Mouse (Mus musculus) embryonic facial prominence, embryonic 13.5 days (tissue): ENCODE results near the gene Mamdc2. TPM values are rescaled to one million over a fixed set of nuclear protein-coding genes. Genes with fewer than 3 reads are reported as not detected.

Source experiments
- ATAC-seq: fragments of 200-750 bp; cut with Nextera tagmentation; 2 replicates; pipeline ENCODE4 v1.8.0; 2017; ENCODE audit warnings: low read depth; ENCODE audit not compliant: insufficient number of reproducible peaks, insufficient read depth, low FRiP score, low TSS enrichment
- H3K27ac ChIP-seq: fragments of 300-500 bp; sonication (generic); 2 replicates; pipeline ENCODE4 v1.5.1; 2015; ENCODE audit warnings: moderate library complexity, mild to moderate bottlenecking, inconsistent platforms
- H3K27me3 ChIP-seq: fragments of 300-500 bp; sonication (generic); 2 replicates; pipeline ENCODE4 v1.6.1; 2015; ENCODE audit warnings: mild to moderate bottlenecking, inconsistent platforms
- H3K36me3 ChIP-seq: fragments of 300-500 bp; sonication (generic); 2 replicates; pipeline ENCODE4 v1.6.1; 2015; ENCODE audit warnings: mild to moderate bottlenecking, inconsistent platforms
- H3K4me1 ChIP-seq: fragments of 300-500 bp; sonication (generic); 2 replicates; pipeline ENCODE4 v1.6.1; 2015; ENCODE audit warnings: inconsistent platforms
- H3K4me2 ChIP-seq: fragments of 300-500 bp; sonication (generic); 2 replicates; pipeline ENCODE4 v1.6.1; 2015; ENCODE audit warnings: moderate library complexity, mild to moderate bottlenecking, inconsistent platforms
- H3K4me3 ChIP-seq: fragments of 300-500 bp; sonication (generic); 2 replicates; pipeline ENCODE4 v1.5.1; 2015; ENCODE audit warnings: mild to moderate bottlenecking, inconsistent platforms
- H3K9ac ChIP-seq: fragments of 300-500 bp; sonication (generic); 2 replicates; pipeline ENCODE4 v1.6.1; 2015; ENCODE audit warnings: mild to moderate bottlenecking, inconsistent platforms
- H3K9me3 ChIP-seq: fragments of 300-500 bp; sonication (generic); 2 replicates; pipeline ENCODE4 v1.6.1; 2016; ENCODE audit warnings: inconsistent platforms
- WGBS: fragments of 180-500 bp; shearing (Covaris S2); methylation state at CpG from one replicate; pipeline ENCODE4 v1.1.7; 2015; ENCODE audit warnings: mixed read lengths; 5-methylcytosine and 5-hydroxymethylcytosine counted together
- polyA plus RNA-seq: library from polyadenylated mRNA; unstranded; fragments of >200 nt; fragmentation: Nextera tagmentation; extraction: Ambion mirVana; gene quantifications from 2 replicates; pipeline ENCODE4 v1.2.1, GENCODE M21; 2015

Mamdc2 gene
- polyA plus RNA-seq, 1 experiment from 2014 or later: 1.0 TPM

DNA sequence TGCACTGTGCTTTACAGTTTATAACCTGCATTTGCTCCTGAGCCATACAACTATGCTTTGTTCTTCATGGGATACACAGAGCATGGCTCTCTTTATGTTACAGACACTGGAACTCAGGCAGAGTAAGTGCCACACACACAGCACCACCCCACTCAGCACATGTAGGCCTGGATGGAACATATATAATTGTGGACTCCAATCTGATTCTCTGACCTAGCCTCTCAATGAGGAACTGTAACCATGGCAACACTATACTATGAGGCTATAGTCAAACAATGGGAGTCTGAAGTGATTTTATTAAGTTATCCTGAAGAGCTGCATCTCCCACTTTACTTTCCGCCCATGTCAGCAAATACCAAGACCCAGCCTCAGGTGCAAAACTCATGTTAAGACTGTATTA lies 30.6 kb downstream of the Mamdc2 start:
- Histone ChIP-seq H3K27ac (no peak overlapping the region), H3K27me3 (0 out of 2 replicates have a peak, but pooled peaks cover 3% of the 10 kb centered on the region), H3K4me2 (no peak overlapping the region), H3K4me1 (0 out of 2 replicates have a peak, but pooled peaks cover 3% of the 10 kb centered on the region), H3K9ac (no peak overlapping the region), H3K9me3 (no peaks in the 10 kb centered on the region), H3K36me3 (no peaks in the 10 kb centered on the region), H3K4me3 (no peak overlapping the region)
- 85% methylated on average over 1 of the region's 1 CpGs for WGBS
- no peak for ATAC-seq

DNA sequence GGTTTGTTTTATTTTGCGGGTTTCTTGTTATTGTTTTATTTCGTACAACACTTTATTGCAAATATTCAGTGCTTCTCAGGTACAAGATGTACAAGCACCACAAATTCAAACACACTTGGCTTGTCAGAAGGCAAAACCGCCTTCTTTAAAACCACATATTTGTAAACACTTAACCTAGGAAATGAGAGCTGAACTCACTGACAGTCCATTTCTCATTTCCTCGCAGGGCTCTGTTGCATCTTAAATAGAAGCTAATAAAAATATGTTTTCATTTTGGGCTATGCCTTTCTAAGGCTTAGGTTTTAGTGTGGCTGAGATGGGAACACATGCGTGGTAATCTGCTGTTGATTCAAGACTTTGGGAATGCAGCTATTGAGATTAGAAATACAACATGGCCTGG lies 37.4 kb downstream of the Mamdc2 start:
- WGBS: 81% methylated on average over 5 of the region's 5 CpGs
- Histone ChIP-seq H3K4me2 (no peak overlapping the region), H3K27me3 (0 out of 2 replicates have a peak, but pooled peaks cover 3% of the 10 kb centered on the region), H3K9me3 (no peaks in the 10 kb centered on the region), H3K4me1 (0 out of 2 replicates have a peak, but pooled peaks cover 2% of the 10 kb centered on the region), H3K36me3 (no peaks in the 10 kb centered on the region), H3K4me3 (no peak overlapping the region), H3K27ac (no peak overlapping the region), H3K9ac (no peak overlapping the region)
- ATAC-seq: no peak

DNA sequence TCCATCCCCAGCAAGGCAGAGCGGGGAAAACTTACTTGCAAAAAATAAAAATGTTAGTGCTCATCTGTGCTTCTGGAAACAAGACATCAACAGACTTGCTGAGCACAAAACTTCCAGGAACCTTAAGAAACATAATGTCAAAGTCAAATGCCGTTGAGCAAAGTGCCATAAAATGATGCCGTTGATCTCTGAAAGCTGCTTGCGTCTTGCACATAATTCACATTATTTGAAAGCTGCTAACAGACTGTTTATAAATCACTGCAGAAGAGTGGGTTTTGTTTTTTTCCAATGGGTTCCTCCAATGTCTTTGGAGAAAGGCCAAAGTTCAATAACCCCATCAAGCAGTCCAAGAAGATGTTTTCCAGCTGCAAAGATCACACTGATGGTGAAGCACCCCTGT lies 37.9 kb downstream of the Mamdc2 start:
- no peaks in the 10 kb centered on the region for H3K9me3 ChIP-seq
- H3K4me2 ChIP-seq: no peak overlapping the region
- no peaks in the 10 kb centered on the region for H3K4me1 ChIP-seq
- H3K4me3 ChIP-seq: no peak overlapping the region
- no peak for ATAC-seq
- WGBS: 84% methylated on average over 4 of the region's 4 CpGs
- no peaks in the 10 kb centered on the region for H3K36me3 ChIP-seq
- no peak overlapping the region for H3K27ac ChIP-seq
- no peak overlapping the region for H3K9ac ChIP-seq
- H3K27me3 ChIP-seq: 0 out of 2 replicates have a peak, but pooled peaks cover 3% of the 10 kb centered on the region

DNA sequence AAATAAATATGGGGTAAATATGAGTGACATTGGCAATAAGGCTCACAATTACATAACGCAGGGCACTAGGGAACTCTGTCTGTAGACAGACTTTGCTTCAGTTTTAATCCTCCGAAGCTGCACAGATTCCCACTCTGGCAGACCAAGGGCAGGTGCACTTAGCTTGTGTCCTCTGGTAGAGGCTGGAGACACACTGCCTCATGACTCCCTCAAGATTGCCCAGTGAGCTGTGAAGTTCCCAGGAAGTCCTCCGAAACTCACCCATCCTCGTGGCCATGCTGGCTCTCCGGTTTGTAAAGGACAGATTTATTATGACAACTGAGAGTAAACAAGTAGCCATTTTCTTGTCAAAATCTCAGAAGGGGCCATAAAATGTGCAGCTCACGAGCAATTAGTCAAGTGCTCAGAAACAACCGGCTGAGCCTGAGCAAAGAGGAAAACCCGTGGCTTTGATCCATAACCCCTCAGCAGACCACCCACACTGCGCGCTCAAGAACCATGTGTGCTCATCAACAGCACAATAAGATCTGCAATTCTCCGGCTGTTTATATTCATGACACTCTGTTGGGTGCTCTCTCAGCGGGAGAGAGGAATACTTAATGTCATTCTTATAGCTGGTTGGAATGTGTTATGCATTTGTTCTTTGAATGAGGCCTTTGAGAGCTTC lies 46.6 kb downstream of the Mamdc2 start:
- Histone ChIP-seq H3K27ac (no peak overlapping the region), H3K4me1 (no peaks in the 10 kb centered on the region), H3K9me3 (no peaks in the 10 kb centered on the region), H3K27me3 (no peaks in the 10 kb centered on the region), H3K4me2 (no peak overlapping the region), H3K9ac (no peak overlapping the region), H3K36me3 (no peaks in the 10 kb centered on the region), H3K4me3 (no peak overlapping the region)
- WGBS: 54% methylated on average over 12 of the region's 12 CpGs
- ATAC-seq: no peak

DNA sequence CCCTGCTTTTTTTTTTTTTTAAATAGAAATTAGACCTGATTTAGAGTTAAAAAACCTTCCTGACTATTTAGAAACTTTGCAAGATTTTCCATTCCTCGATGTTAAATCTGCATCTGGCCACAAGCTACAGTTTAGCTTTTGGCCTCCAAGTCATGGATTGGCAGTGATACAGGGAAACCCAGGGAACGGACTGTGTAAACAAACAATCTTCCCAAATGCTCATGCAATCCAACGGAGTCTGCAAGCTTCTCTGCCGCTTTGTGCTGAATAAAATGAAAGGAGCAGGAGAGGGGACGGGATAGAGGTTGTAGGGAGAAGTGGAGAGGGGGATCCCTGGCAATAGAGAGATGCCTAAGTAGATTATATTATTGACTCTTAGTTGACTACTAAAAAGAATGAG lies 47.8 kb downstream of the Mamdc2 start:
- 65% methylated on average over 5 of the region's 5 CpGs for WGBS
- no peaks in the 10 kb centered on the region for H3K36me3 ChIP-seq
- no peak overlapping the region for H3K9ac ChIP-seq
- H3K27ac ChIP-seq: no peak overlapping the region
- H3K4me3 ChIP-seq: no peak overlapping the region
- ATAC-seq: no peak
- no peaks in the 10 kb centered on the region for H3K4me1 ChIP-seq
- H3K4me2 ChIP-seq: no peak overlapping the region
- no peaks in the 10 kb centered on the region for H3K27me3 ChIP-seq
- H3K9me3 ChIP-seq: no peaks in the 10 kb centered on the region

DNA sequence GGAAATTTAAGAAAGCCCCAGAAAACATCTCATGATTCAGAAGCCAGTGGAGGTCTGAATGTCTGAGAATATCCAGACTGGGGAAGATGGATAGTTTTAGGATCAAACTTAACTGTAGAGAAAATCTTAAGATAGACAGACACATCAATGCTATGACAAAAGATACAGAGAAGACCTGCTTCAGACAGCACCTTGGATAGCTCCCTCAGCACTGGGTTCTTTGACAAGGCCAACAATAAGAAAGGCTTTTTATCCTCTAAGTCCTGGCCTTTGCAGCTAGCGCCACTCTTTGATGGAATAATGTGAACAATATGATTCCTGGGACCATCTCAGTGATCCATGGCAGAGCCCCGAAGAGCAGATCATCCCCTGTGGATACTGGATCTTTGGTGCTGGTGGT lies 52.3 kb downstream of the Mamdc2 start:
- Histone ChIP-seq H3K4me1 (no peaks in the 10 kb centered on the region), H3K36me3 (no peaks in the 10 kb centered on the region), H3K27me3 (no peaks in the 10 kb centered on the region), H3K9ac (no peak overlapping the region), H3K4me3 (no peak overlapping the region), H3K9me3 (no peaks in the 10 kb centered on the region), H3K27ac (no peak overlapping the region), H3K4me2 (no peak overlapping the region)
- WGBS: 41% methylated on average over 2 of the region's 2 CpGs
- ATAC-seq: no peak

DNA sequence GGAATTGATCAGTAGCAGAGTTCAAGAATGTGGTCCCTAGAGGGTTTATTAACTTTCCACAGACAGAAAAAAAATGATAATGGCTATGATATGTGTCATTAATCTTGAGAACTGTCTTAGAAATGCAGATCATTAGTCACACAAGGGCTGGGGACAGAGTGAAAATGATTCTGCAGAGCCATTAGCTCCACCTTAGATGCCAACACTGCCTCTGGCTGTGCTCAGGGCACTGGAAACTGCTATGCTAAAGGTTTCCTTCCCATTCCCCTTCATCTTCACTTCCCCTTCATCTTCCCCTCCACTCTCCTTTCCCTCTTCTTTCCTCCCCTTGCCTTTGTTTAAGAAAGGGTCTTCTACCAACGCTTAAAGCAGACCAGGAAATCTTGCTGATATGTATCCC lies 53.6 kb downstream of the Mamdc2 start:
- H3K27me3 ChIP-seq: no peaks in the 10 kb centered on the region
- H3K4me1 ChIP-seq: no peaks in the 10 kb centered on the region
- H3K9ac ChIP-seq: no peak overlapping the region
- no peak overlapping the region for H3K27ac ChIP-seq
- no peak for ATAC-seq
- H3K4me3 ChIP-seq: no peak overlapping the region
- H3K4me2 ChIP-seq: no peak overlapping the region
- no peaks in the 10 kb centered on the region for H3K9me3 ChIP-seq
- WGBS: 73% methylated on average over 1 of the region's 1 CpGs
- no peaks in the 10 kb centered on the region for H3K36me3 ChIP-seq

DNA sequence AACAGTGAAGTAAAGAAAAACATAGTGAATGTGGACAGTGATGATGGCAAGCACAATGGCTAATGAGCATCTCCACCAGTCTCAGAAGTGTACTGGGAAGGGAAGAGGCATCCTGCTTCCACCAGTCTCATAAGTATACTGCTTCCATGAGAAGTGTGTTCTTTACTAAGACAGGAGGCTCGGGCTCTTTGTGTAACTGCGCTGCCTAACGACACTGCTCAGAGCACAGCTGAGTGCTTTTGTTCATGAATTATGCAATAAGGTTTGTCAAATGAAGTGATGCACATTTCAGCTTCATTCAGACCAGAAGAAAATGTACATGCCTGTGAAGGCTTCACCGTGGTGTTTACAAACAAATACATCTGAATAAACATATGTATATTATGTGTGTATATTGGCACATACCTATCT lies 59.4 kb downstream of the Mamdc2 start:
- ATAC-seq: no peak
- Histone ChIP-seq H3K27me3 (no peaks in the 10 kb centered on the region), H3K4me2 (no peak overlapping the region), H3K36me3 (no peaks in the 10 kb centered on the region), H3K9me3 (no peaks in the 10 kb centered on the region), H3K4me3 (no peak overlapping the region), H3K27ac (no peak overlapping the region), H3K9ac (no peak overlapping the region), H3K4me1 (0 out of 2 replicates have a peak, but pooled peaks cover 4% of the 10 kb centered on the region)
- 75% methylated on average over 4 of the region's 4 CpGs for whole genome bisulfite sequencing

DNA sequence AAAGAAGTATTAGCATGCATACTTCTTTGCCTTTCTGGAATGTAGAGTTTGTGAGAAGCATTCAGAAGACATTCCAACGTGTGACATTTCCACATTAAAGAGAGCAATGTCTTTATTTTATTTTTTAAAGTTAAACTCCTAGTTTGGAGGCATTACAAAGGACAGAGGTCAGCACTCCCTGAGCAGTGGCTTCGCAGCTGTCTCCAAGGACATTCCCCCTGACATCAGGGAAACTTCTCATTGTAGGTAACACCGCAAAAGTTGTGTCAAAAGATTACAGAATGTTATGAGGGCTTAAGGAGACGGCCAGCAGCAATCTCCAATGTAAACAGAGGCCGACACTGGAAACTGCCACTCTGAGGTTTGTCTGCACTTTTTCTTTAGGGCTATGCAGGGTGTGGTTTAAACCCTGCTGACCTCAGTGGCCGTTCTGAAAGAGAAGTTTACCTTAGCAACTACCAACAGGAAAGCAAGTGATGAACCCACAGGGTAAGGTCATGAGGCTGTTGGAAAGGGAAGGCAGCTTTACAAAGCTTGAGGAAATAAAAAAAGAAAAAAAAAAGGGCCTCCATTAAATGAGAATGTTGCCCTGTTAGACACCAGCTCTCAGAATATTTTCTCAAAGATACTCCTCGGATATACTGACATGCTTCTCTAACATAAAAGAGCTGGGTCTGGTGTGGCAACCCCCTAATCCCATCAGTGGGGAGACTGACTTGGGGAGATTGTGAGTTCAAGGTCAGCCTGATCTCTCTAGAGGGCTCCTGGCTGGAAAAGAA lies 60.0 kb downstream of the Mamdc2 start:
- Histone ChIP-seq H3K9ac (no peak overlapping the region), H3K4me2 (no peak overlapping the region), H3K27me3 (no peaks in the 10 kb centered on the region), H3K36me3 (no peaks in the 10 kb centered on the region), H3K4me1 (0 out of 2 replicates have a peak, but pooled peaks cover 4% of the 10 kb centered on the region), H3K4me3 (no peak overlapping the region), H3K9me3 (no peaks in the 10 kb centered on the region), H3K27ac (no peak overlapping the region)
- whole genome bisulfite sequencing: 30% methylated on average over 7 of the region's 7 CpGs
- ATAC-seq: no peak

DNA sequence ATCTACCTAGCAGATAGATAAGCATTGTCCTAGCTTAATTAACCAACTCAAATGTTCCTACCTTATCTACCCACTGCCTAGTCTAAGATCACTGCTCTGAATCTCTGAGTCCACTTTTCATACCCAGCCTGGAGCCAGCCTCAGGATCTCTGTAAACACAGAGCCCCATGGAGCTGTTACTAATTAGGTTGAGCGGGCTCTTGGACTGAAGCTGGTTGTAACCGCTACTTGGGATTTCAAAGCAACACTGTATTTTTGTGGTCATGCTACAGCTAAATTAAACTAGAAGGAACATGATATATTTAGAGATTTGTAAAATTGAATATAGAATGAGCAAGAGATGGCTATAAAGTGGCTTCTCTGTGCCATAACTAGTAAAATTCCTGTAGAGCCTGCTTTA lies 65.8 kb downstream of the Mamdc2 start:
- Histone ChIP-seq H3K36me3 (no peaks in the 10 kb centered on the region), H3K4me3 (no peak overlapping the region), H3K4me2 (no peak overlapping the region; the same call in 1 of the 2 replicates), H3K27ac (no peak overlapping the region), H3K4me1 (peaks cover 13% of the 10 kb centered on the region; the same call in 1 of the 2 replicates), H3K27me3 (peaks cover 15% of the 10 kb centered on the region; the same call in 1 of the 2 replicates), H3K9ac (no peak overlapping the region), H3K9me3 (no peaks in the 10 kb centered on the region)
- WGBS: 16% methylated on average over 2 of the region's 2 CpGs
- ATAC-seq: no peak; the same call in 1 of the 2 replicates

DNA sequence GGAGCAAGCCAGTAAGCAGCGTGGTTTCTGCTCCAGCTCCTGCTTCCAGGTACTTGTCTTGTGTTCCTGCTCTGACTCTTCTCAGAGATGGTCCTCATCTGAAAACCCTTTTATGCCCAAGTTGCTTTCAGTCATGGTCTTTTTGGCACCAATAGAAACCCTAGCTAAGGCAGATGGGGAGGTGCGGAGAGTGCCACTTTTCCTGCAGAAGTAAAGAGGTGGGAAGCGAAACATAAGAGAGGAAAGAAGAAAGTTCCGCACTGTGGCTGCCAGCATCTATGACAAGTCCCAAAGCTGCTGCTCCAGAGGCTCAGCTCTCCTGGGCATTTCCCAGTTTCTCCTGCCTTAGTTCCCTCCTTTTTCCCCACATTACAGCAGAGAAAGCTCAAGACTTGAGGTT lies 67.3 kb downstream of the Mamdc2 start:
- Histone ChIP-seq H3K36me3 (no peaks in the 10 kb centered on the region), H3K4me2 (no peak overlapping the region), H3K27ac (no peak overlapping the region), H3K4me1 (peaks cover 24% of the 10 kb centered on the region), H3K27me3 (peaks cover 15% of the 10 kb centered on the region; the same call in 1 of the 2 replicates), H3K9ac (no peak overlapping the region), H3K9me3 (no peaks in the 10 kb centered on the region), H3K4me3 (no peak overlapping the region)
- no peak for ATAC-seq
- WGBS: 92% methylated on average over 4 of the region's 4 CpGs
